ENCODE assay signal across 22 mouse cellular contexts in genomic region chr2:179627563-179627962, GRCm38 (mm10).
A peak's percentile ranks its signal among the peaks of the same experiment; 100 is the strongest.
DNase-seq lines count a peak whose midpoint lies in the region; ATAC-seq and TF ChIP-seq lines count a peak whose summit lies in the region.
"Had no signal": no experiment of that assay in that cellular context is flagged by ENCODE, and none has a peak within 500 bp of the region (broad histone marks: within the 10 kb centered on the region; RNA-seq: fewer than 3 reads in every experiment).

No protein-coding gene starts in this region.

- no peaks in the 10 kb centered on the region for H3K36me3 ChIP-seq in heart, postnatal 0 days (replicated peaks; ENCODE audit: control insufficient read depth, insufficient read depth, low read length)
- H3K36me3 ChIP-seq in midbrain, postnatal 0 days (ENCODE audit: insufficient read depth, low read length) = no peaks in the 10 kb centered on the region
- no peaks in the 10 kb centered on the region for H3K36me3 ChIP-seq in midbrain, embryonic 15.5 days (replicated peaks)
- H3K36me3 ChIP-seq: forebrain, embryonic 10.5 days; hindbrain, embryonic 15.5 days; intestine, embryonic 15.5 days had no signal

- H3K4me1 ChIP-seq in heart, postnatal 0 days (ENCODE audit: control insufficient read depth, insufficient read depth) = no peaks in the 10 kb centered on the region
- H3K4me1 ChIP-seq in midbrain, postnatal 0 days (ENCODE audit: insufficient read depth, low read length) = no peaks in the 10 kb centered on the region
- peaks cover 11% of the 10 kb centered on the region for H3K4me1 ChIP-seq in midbrain, embryonic 15.5 days
- H3K4me1 ChIP-seq: intestine, embryonic 15.5 days had no signal

- no peak overlapping the region for H3K4me2 ChIP-seq in heart, postnatal 0 days (ENCODE audit: low read depth, low read length)
- no peak overlapping the region for H3K4me2 ChIP-seq in midbrain, postnatal 0 days (ENCODE audit: low read depth, low read length, poor library complexity, severe bottlenecking)
- no peak overlapping the region for H3K4me2 ChIP-seq in midbrain, embryonic 15.5 days
- H3K4me2 ChIP-seq: forebrain, embryonic 13.5 days; heart, embryonic 11.5 days; hindbrain, embryonic 15.5 days; intestine, embryonic 15.5 days had no signal

- no peak overlapping the region for H3K27ac ChIP-seq in heart, postnatal 0 days (ENCODE audit: low read depth)
- no peak overlapping the region for H3K27ac ChIP-seq in layer of hippocampus, adult 2 months
- H3K27ac ChIP-seq in midbrain, postnatal 0 days (ENCODE audit: low read depth, low read length) = no peak overlapping the region
- H3K27ac ChIP-seq in midbrain, embryonic 15.5 days = no peak overlapping the region
- H3K27ac ChIP-seq: forebrain, embryonic 10.5 days; forebrain, embryonic 13.5 days; hindbrain, embryonic 15.5 days; intestine, embryonic 15.5 days had no signal

- 0 out of 2 replicates have a peak, but pooled peaks have one; percentile 17 for TF ChIP-seq CTCF in heart, postnatal 0 days (IDR thresholded peaks at IDR 0.05; ENCODE audit: low read depth)
- peak; percentile 42 for TF ChIP-seq CTCF in layer of hippocampus, adult 2 months (conservative IDR thresholded peaks at IDR 0.05)
- TF ChIP-seq CTCF in midbrain, postnatal 0 days (IDR thresholded peaks at IDR 0.05) = 0 out of 2 replicates have a peak, but pooled peaks have one; percentile 19

- H3K9me3 ChIP-seq in heart, postnatal 0 days (replicated peaks; ENCODE audit: control insufficient read depth, low read length) = no peaks in the 10 kb centered on the region
- no peaks in the 10 kb centered on the region for H3K9me3 ChIP-seq in midbrain, postnatal 0 days (ENCODE audit: low read length)
- H3K9me3 ChIP-seq in midbrain, embryonic 15.5 days = no peaks in the 10 kb centered on the region
- H3K9me3 ChIP-seq: forebrain, embryonic 10.5 days; forebrain, embryonic 13.5 days; hindbrain, embryonic 15.5 days; intestine, embryonic 15.5 days had no signal

- H3K9ac ChIP-seq in heart, postnatal 0 days (replicated peaks; ENCODE audit: low read depth, low read length) = no peak overlapping the region
- H3K9ac ChIP-seq in midbrain, postnatal 0 days (replicated peaks; ENCODE audit: low read length, poor library complexity, severe bottlenecking) = no peak overlapping the region
- no peak overlapping the region for H3K9ac ChIP-seq in midbrain, embryonic 15.5 days
- H3K9ac ChIP-seq: forebrain, embryonic 13.5 days; hindbrain, embryonic 15.5 days; intestine, embryonic 15.5 days had no signal

- H3K27me3 ChIP-seq in heart, postnatal 0 days (ENCODE audit: control insufficient read depth, insufficient read depth, low read length) = no peaks in the 10 kb centered on the region
- H3K27me3 ChIP-seq in midbrain, postnatal 0 days (ENCODE audit: insufficient read depth, low read length) = no peaks in the 10 kb centered on the region
- no peaks in the 10 kb centered on the region for H3K27me3 ChIP-seq in midbrain, embryonic 15.5 days (replicated peaks)
- H3K27me3 ChIP-seq: forebrain, embryonic 13.5 days; hindbrain, embryonic 15.5 days; intestine, embryonic 15.5 days had no signal

- ATAC-seq in heart, postnatal 0 days (ENCODE audit: insufficient read depth, low read depth) = no peak
- no peak for ATAC-seq in midbrain, postnatal 0 days (ENCODE audit: low FRiP score)
- no peak for ATAC-seq in midbrain, embryonic 15.5 days (replicated peaks)
- ATAC-seq: CD4-positive, CD25-positive, alpha-beta regulatory T cell, adult 4 months; forebrain, embryonic 13.5 days; forebrain, embryonic 16.5 days; intestine, embryonic 15.5 days had no signal

- no peak overlapping the region for H3K4me3 ChIP-seq in heart, postnatal 0 days (ENCODE audit: low read depth, low read length)
- no peak overlapping the region for H3K4me3 ChIP-seq in layer of hippocampus, adult 2 months
- H3K4me3 ChIP-seq in midbrain, postnatal 0 days (ENCODE audit: low read depth, low read length) = no peak overlapping the region
- H3K4me3 ChIP-seq in midbrain, embryonic 15.5 days = no peak overlapping the region
- H3K4me3 ChIP-seq: forebrain, embryonic 10.5 days; forebrain, embryonic 13.5 days; hindbrain, embryonic 15.5 days; intestine, embryonic 15.5 days had no signal

- DNase-seq in heart, postnatal 0 days (ENCODE audit: low spot score) = no peak
- no peak for DNase-seq in heart, postnatal 4 days
- DNase-seq in layer of hippocampus, adult 2 months (ENCODE audit: low spot score in 2 of 2) = no peak
- DNase-seq in layer of hippocampus, postnatal 10 days (ENCODE audit: low spot score in 2 of 2) = no peak
- no peak for DNase-seq in midbrain, postnatal 0 days (ENCODE audit: low spot score)
- DNase-seq: adrenal gland, postnatal 10 days; adrenal gland, postnatal 36 days; cerebellum, adult 18-20 months; cerebellum, adult 9-10 months; cerebellum, postnatal 14 days; gastrocnemius, postnatal 14 days; heart, adult 18-20 months; heart, postnatal 10 days; heart, postnatal 36 days had no signal

- WGBS in heart, postnatal 0 days = 59% methylated on average over 2 of the region's 2 CpGs
- WGBS in midbrain, postnatal 0 days = 94% methylated on average over 2 of the region's 2 CpGs
- 90% methylated on average over 2 of the region's 2 CpGs for WGBS in midbrain, embryonic 15.5 days

- no peak for TF ChIP-seq EP300 in heart, postnatal 0 days (IDR thresholded peaks at IDR 0.05; ENCODE audit: low read depth)
